Mouse (Mus musculus): ENCODE measurements around the gene Rdx. TPM values are rescaled to one million over a fixed set of nuclear protein-coding genes. Genes with fewer than 3 reads are reported as not detected.

Gene Rdx
- total and polyA plus RNA-seq, 3 experiments, result 103 to 152 (median 109) TPM

GRCm38 (mm10) chr9:52094016-52094415 is 47.0 kb downstream of the Rdx start:
- Histone ChIP-seq H3K4me1 (ENCODE audit: control insufficient read depth in 1 of 2, insufficient read depth in 2 of 2, low read length in 2 of 2) (peaks cover 15 to 30% of the 10 kb centered on the region in 2 experiments), H3K79me2 (ENCODE audit: control insufficient read depth, insufficient read depth, low read length, poor library complexity) (no peaks in the 10 kb centered on the region), H3K27me3 (ENCODE audit: control insufficient read depth in 1 of 2, insufficient read depth in 2 of 2, low read length in 2 of 2) (no peaks in the 10 kb centered on the region), H3K27ac (ENCODE audit: control insufficient read depth, low read depth, low read length) (no peak overlapping the region), H3K36me3 (ENCODE audit: control insufficient read depth in 1 of 2, insufficient read depth in 2 of 2, low read length in 2 of 2) (peaks cover 7 to 18% of the 10 kb centered on the region in 2 experiments), H3K9me3 (replicated peaks; ENCODE audit: insufficient read depth, low read length) (no peaks in the 10 kb centered on the region), H3K9ac (ENCODE audit: control insufficient read depth, low read depth, low read length, poor library complexity, severe bottlenecking) (no peak overlapping the region), H3K4me3 (ENCODE audit: control insufficient read depth in 1 of 2, insufficient read depth in 1 of 2, low read depth in 2 of 2, low read length in 2 of 2) (no peak overlapping the region)
- TF ChIP-seq RAD21 (IDR thresholded peaks at IDR 0.05; ENCODE audit: low read depth, low read length), result no peak
- TF ChIP-seq ETS1 (IDR thresholded peaks at IDR 0.05; ENCODE audit: low read depth, low read length), result no peak
- TF ChIP-seq ZKSCAN1 (IDR thresholded peaks at IDR 0.05; ENCODE audit: low read depth, low read length), result no peak
- TF ChIP-seq GATA1 (IDR thresholded peaks at IDR 0.05; ENCODE audit: low read depth, low read length), result no peak
- no peak for TF ChIP-seq SMC3 (IDR thresholded peaks at IDR 0.05; ENCODE audit: low read depth, low read length)
- no peak for TF ChIP-seq CTCF (IDR thresholded peaks at IDR 0.05 in 2 of 3, conservative IDR thresholded peaks at IDR 0.05 in 1 of 3; ENCODE audit: control insufficient read depth in 1 of 3, insufficient read depth in 1 of 3, low read depth in 2 of 3, low read length in 3 of 3, poor library complexity in 1 of 3, severe bottlenecking in 1 of 3)
- DNase-seq (ENCODE audit: low read depth, low spot score), result no peak

GRCm38 (mm10) chr9:52094471-52094980 is 47.6 kb downstream of the Rdx start:
- Histone ChIP-seq H3K4me1 (ENCODE audit: control insufficient read depth in 1 of 2, insufficient read depth in 2 of 2, low read length in 2 of 2) (peaks cover 15 to 30% of the 10 kb centered on the region in 2 experiments), H3K4me3 (ENCODE audit: control insufficient read depth in 1 of 2, insufficient read depth in 1 of 2, low read depth in 2 of 2, low read length in 2 of 2) (no peak overlapping the region), H3K27ac (ENCODE audit: control insufficient read depth, low read depth, low read length) (no peak overlapping the region), H3K9ac (ENCODE audit: control insufficient read depth, low read depth, low read length, poor library complexity, severe bottlenecking) (no peak overlapping the region), H3K36me3 (ENCODE audit: control insufficient read depth in 1 of 2, insufficient read depth in 2 of 2, low read length in 2 of 2) (peaks cover 4 to 18% of the 10 kb centered on the region in 2 experiments), H3K79me2 (ENCODE audit: control insufficient read depth, insufficient read depth, low read length, poor library complexity) (no peaks in the 10 kb centered on the region), H3K9me3 (replicated peaks; ENCODE audit: insufficient read depth, low read length) (no peaks in the 10 kb centered on the region), H3K27me3 (ENCODE audit: control insufficient read depth in 1 of 2, insufficient read depth in 2 of 2, low read length in 2 of 2) (no peaks in the 10 kb centered on the region)
- TF ChIP-seq JUND (IDR thresholded peaks at IDR 0.05; ENCODE audit: low read depth, low read length) (no peak), CTCF (IDR thresholded peaks at IDR 0.05 in 2 of 3, conservative IDR thresholded peaks at IDR 0.05 in 1 of 3; ENCODE audit: control insufficient read depth in 1 of 3, insufficient read depth in 1 of 3, low read depth in 2 of 3, low read length in 3 of 3, poor library complexity in 1 of 3, severe bottlenecking in 1 of 3) (no peak), MYB (IDR thresholded peaks at IDR 0.05; ENCODE audit: low read depth, low read length) (no peak), TCF12 (IDR thresholded peaks at IDR 0.05; ENCODE audit: low read depth, low read length) (no peak), MYC (IDR thresholded peaks at IDR 0.05; ENCODE audit: low read depth, low read length) (no peak), EP300 (IDR thresholded peaks at IDR 0.05; ENCODE audit: low read depth in 1 of 2, low read length in 2 of 2) (no peak), MAFK (IDR thresholded peaks at IDR 0.05; ENCODE audit: borderline replicate concordance, low read depth, low read length) (no peak), ZMIZ1 (IDR thresholded peaks at IDR 0.05; ENCODE audit: low read depth, low read length) (no peak), POLR2AphosphoS2 (IDR thresholded peaks at IDR 0.05; ENCODE audit: low read length) (no peak), ZNF384 (IDR thresholded peaks at IDR 0.05; ENCODE audit: low read depth, low read length) (no peak), GATA1 (IDR thresholded peaks at IDR 0.05; ENCODE audit: low read depth, low read length) (no peak), TAL1 (IDR thresholded peaks at IDR 0.05; ENCODE audit: low read length) (no peak), ELF1 (IDR thresholded peaks at IDR 0.05; ENCODE audit: low read depth, low read length) (no peak), CHD1 (IDR thresholded peaks at IDR 0.05; ENCODE audit: low read depth, low read length) (no peak), MAX (IDR thresholded peaks at IDR 0.05; ENCODE audit: low read length) (no peak), MEF2A (IDR thresholded peaks at IDR 0.05; ENCODE audit: extremely low read depth, insufficient replicate concordance, low read depth, low read length, poor library complexity, severe bottlenecking) (no peak), MXI1 (IDR thresholded peaks at IDR 0.05; ENCODE audit: low read depth, low read length) (no peak)
- DNase-seq (ENCODE audit: low read depth, low spot score), result no peak

Measured in MEL (cell line).